Mouse (Mus musculus): Measurements from ENCODE around the gene Kcnh2. TPM values are rescaled to one million over a fixed set of nuclear protein-coding genes. Genes with fewer than 3 reads are reported as not detected.

The Kcnh2 gene
- total and polyA plus RNA-seq, 3 experiments, result 1.8 to 6.8 TPM; not detected in 1

DNA sequence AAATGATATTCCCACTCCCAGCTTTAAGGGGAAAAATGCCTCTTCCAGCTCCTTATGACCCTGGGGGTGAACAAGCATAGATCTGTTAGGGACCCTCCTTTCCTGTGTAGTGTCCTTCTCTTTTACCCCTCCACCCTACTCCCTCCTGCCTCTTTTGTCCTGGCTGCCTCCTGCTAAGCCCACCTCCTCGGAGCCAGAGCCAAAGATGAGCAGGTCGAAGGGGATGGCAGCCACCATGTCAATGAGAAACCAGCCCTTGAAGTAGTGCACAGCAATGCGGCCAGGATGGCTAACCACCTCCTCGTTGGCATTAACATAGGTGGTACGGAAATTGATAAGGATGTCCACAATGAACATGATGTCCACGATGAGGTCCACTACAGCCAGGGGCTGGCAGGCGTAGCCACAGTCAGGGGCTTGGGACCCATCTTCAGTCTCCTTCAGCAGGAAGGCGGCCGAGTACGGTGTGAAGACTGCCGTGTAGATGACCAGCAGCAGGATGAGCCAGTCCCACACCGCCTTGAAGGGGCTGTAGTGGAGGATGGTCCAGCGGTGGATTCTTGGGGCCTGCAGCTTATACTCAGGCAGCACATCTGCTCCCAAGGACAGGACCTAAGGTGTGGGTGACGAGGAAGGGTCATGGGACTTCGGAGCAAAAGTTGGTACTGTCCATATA, 25.1 kb downstream of the Kcnh2 start:
- H3K27ac ChIP-seq (ENCODE audit: control insufficient read depth, low read depth, low read length), result no peak overlapping the region
- no peaks in the 10 kb centered on the region for H3K27me3 ChIP-seq (ENCODE audit: control insufficient read depth in 1 of 2, insufficient read depth in 2 of 2, low read length in 2 of 2)
- DNase-seq (ENCODE audit: low read depth, low spot score), result no peak
- TF ChIP-seq USF1 (IDR thresholded peaks at IDR 0.05; ENCODE audit: low read depth, low read length), result no peak
- TF ChIP-seq EP300 (IDR thresholded peaks at IDR 0.05; ENCODE audit: low read depth in 1 of 2, low read length in 2 of 2), result no peak
- no peak for TF ChIP-seq ZC3H11A (IDR thresholded peaks at IDR 0.05; ENCODE audit: low read depth, low read length)
- no peak for TF ChIP-seq RAD21 (IDR thresholded peaks at IDR 0.05; ENCODE audit: low read depth, low read length)
- no peak for TF ChIP-seq ETS1 (IDR thresholded peaks at IDR 0.05; ENCODE audit: low read depth, low read length)
- TF ChIP-seq UBTF (IDR thresholded peaks at IDR 0.05; ENCODE audit: borderline replicate concordance, insufficient read depth, low read depth, low read length), result no peak
- TF ChIP-seq POLR2A (IDR thresholded peaks at IDR 0.05; ENCODE audit: control insufficient read depth in 1 of 2, insufficient read depth in 1 of 2, low read depth in 1 of 2, low read length in 2 of 2, poor library complexity in 1 of 2), result no peak
- TF ChIP-seq CHD2 (IDR thresholded peaks at IDR 0.05; ENCODE audit: low read length), result no peak
- TF ChIP-seq TCF12 (IDR thresholded peaks at IDR 0.05; ENCODE audit: low read depth, low read length), result no peak
- TF ChIP-seq CHD1 (IDR thresholded peaks at IDR 0.05; ENCODE audit: low read depth, low read length), result no peak
- TF ChIP-seq ZNF384 (IDR thresholded peaks at IDR 0.05; ENCODE audit: low read depth, low read length), result no peak
- no peak for TF ChIP-seq MXI1 (IDR thresholded peaks at IDR 0.05; ENCODE audit: low read depth, low read length)
- TF ChIP-seq MEF2A (IDR thresholded peaks at IDR 0.05; ENCODE audit: extremely low read depth, insufficient replicate concordance, low read depth, low read length, poor library complexity, severe bottlenecking), result no peak
- no peak for TF ChIP-seq HCFC1 (IDR thresholded peaks at IDR 0.05; ENCODE audit: low read depth, low read length)
- H3K9ac ChIP-seq (ENCODE audit: control insufficient read depth, low read depth, low read length, poor library complexity, severe bottlenecking), result no peak overlapping the region
- H3K4me3 ChIP-seq (ENCODE audit: control insufficient read depth in 1 of 2, insufficient read depth in 1 of 2, low read depth in 2 of 2, low read length in 2 of 2), result no peak overlapping the region
- H3K79me2 ChIP-seq (ENCODE audit: control insufficient read depth, insufficient read depth, low read length, poor library complexity), result no peaks in the 10 kb centered on the region
- H3K4me1 ChIP-seq (ENCODE audit: control insufficient read depth in 1 of 2, insufficient read depth in 2 of 2, low read length in 2 of 2), result no peaks in the 10 kb centered on the region
- H3K36me3 ChIP-seq (ENCODE audit: control insufficient read depth in 1 of 2, insufficient read depth in 2 of 2, low read length in 2 of 2), result no peaks in the 10 kb centered on the region
- H3K9me3 ChIP-seq (replicated peaks; ENCODE audit: insufficient read depth, low read length), result no peaks in the 10 kb centered on the region

DNA sequence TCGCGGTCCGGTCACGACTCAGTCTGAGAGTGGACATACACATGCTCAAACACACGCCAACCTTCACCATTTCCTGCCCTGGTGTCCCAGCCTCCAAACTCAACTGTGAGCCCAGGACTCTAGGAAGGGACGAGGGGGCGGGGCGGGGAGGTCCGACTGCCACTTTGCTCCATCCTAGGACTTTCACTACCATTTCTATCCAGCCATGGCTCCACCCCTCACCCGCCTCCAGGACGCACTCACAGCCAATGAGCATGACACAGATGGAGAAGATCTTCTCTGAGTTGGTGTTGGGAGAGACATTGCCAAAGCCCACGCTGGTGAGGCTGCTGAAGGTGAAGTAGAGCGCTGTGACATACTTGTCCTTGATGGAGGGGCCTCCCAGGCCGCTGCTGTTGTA, 26.2 kb downstream of the Kcnh2 start:
- Histone ChIP-seq H3K36me3 (ENCODE audit: control insufficient read depth in 1 of 2, insufficient read depth in 2 of 2, low read length in 2 of 2) (no peaks in the 10 kb centered on the region), H3K27me3 (ENCODE audit: control insufficient read depth in 1 of 2, insufficient read depth in 2 of 2, low read length in 2 of 2) (no peaks in the 10 kb centered on the region), H3K79me2 (ENCODE audit: control insufficient read depth, insufficient read depth, low read length, poor library complexity) (no peaks in the 10 kb centered on the region), H3K4me1 (ENCODE audit: control insufficient read depth in 1 of 2, insufficient read depth in 2 of 2, low read length in 2 of 2) (no peaks in the 10 kb centered on the region), H3K4me3 (ENCODE audit: control insufficient read depth in 1 of 2, insufficient read depth in 1 of 2, low read depth in 2 of 2, low read length in 2 of 2) (no peak overlapping the region), H3K9me3 (replicated peaks; ENCODE audit: insufficient read depth, low read length) (no peaks in the 10 kb centered on the region), H3K27ac (ENCODE audit: control insufficient read depth, low read depth, low read length) (no peak overlapping the region), H3K9ac (ENCODE audit: control insufficient read depth, low read depth, low read length, poor library complexity, severe bottlenecking) (no peak overlapping the region)
- DNase-seq (ENCODE audit: low read depth, low spot score), result no peak
- TF ChIP-seq CHD2 (IDR thresholded peaks at IDR 0.05; ENCODE audit: low read length) (no peak), SIN3A (IDR thresholded peaks at IDR 0.05; ENCODE audit: low read length) (no peak), USF1 (IDR thresholded peaks at IDR 0.05; ENCODE audit: low read depth, low read length) (no peak), MYC (IDR thresholded peaks at IDR 0.05; ENCODE audit: low read depth, low read length) (no peak), E2F4 (IDR thresholded peaks at IDR 0.05; ENCODE audit: borderline replicate concordance, low read depth, low read length) (no peak), EP300 (IDR thresholded peaks at IDR 0.05; ENCODE audit: low read depth in 1 of 2, low read length in 2 of 2) (no peak), NRF1 (IDR thresholded peaks at IDR 0.05; ENCODE audit: insufficient read depth, low read depth, low read length, poor library complexity, severe bottlenecking) (no peak), NELFE (IDR thresholded peaks at IDR 0.05; ENCODE audit: low read depth, low read length) (no peak), MEF2A (IDR thresholded peaks at IDR 0.05; ENCODE audit: extremely low read depth, insufficient replicate concordance, low read depth, low read length, poor library complexity, severe bottlenecking) (no peak), MAFK (IDR thresholded peaks at IDR 0.05; ENCODE audit: borderline replicate concordance, low read depth, low read length) (no peak), MAZ (IDR thresholded peaks at IDR 0.05; ENCODE audit: low read depth, low read length) (no peak), MYB (IDR thresholded peaks at IDR 0.05; ENCODE audit: low read depth, low read length) (no peak), ZC3H11A (IDR thresholded peaks at IDR 0.05; ENCODE audit: low read depth, low read length) (no peak), POLR2A (IDR thresholded peaks at IDR 0.05; ENCODE audit: control insufficient read depth in 1 of 2, insufficient read depth in 1 of 2, low read depth in 1 of 2, low read length in 2 of 2, poor library complexity in 1 of 2) (no peak)
